Mouse (Mus musculus) liver, adult 2 months (tissue): ENCODE measurements around the gene Atl3.

ENCODE experiments used
- CTCF ChIP-seq: fragments of 200-500 bp; IDR thresholded peaks from 2 replicates; pipeline ENCODE4 v1.5.1; 2011; ENCODE audit warnings: low read depth, low read length, control low read depth
- POLR2A ChIP-seq: fragments of 200-500 bp; IDR thresholded peaks from 2 replicates; pipeline ENCODE4 v1.6.1; 2011; ENCODE audit warnings: low read length, control low read depth; ENCODE audit not compliant: insufficient read depth; ENCODE audit errors: extremely low read depth

DNA sequence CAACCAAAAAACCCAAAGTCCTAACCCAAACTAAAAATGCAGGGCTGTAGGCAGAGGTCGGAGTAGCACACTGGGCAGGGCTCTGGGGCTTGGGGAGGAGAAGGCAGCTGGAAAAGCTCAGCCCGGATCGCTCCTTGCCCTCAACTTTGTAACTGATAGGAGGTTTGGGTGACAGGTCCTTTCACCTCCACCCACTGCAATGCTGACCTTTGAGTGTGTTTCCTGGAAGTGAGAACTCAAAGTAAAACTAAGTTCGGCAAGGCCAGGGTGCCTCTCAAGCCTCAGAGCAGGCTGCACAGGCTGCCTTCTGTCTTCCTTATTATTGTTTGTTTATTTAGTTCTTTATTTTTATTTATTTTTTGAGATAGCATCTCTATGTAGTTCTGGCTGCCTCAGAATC, 66.1 kb downstream of the Atl3 start:
- TF ChIP-seq CTCF (no peak), POLR2A (no peak)
